Mouse (Mus musculus): Measurements from ENCODE around the gene Mef2b.

Gene Mef2b

GRCm38 (mm10) chr8:70131166-70131883 lies 8.2 kb upstream of the Mef2b start, which contains the start of gene Nr2c2ap:
Gene Nr2c2ap, plus strand, starts transcription at chr8:70131333.
- peak; percentile 86 to 92 for DNase-seq (ENCODE audit: inconsistent age in 2 of 2, low spot score in 1 of 2)

- DNase-seq (ENCODE audit: inconsistent age in 2 of 2, low spot score in 1 of 2), result no peak
These were observed 5.4 kb upstream of the Mef2b start for GRCm38 (mm10) chr8:70134086-70134485.

GRCm38 (mm10) chr8:70134931-70135330 lies 4.6 kb upstream of the Mef2b start:
- DNase-seq (ENCODE audit: inconsistent age in 2 of 2, low spot score in 1 of 2), result no peak

GRCm38 (mm10) chr8:70136591-70136990 lies 2.9 kb upstream of the Mef2b start:
- no peak for DNase-seq (ENCODE audit: inconsistent age in 2 of 2, low spot score in 1 of 2)

DNA sequence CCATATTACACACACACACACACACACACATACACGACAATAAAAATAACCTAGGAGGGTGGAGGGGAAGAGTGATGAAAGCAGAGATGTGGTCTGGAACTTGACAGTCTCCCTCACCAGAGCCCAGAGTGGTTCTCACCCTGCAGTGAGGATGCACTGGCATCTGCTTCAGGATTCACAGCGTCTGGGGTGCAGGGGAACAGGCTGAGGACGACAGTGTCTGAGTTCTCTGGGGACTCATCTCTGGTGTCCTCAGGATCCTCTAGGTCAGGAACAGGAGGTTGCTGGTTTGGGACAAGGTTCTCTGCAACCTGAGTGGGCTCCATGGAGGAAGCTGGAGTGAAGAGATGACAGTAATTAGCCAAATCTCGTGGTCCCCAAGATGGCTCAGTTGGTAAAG lies 1.6 kb upstream of the Mef2b start:
- no peak for DNase-seq (ENCODE audit: inconsistent age in 2 of 2, low spot score in 1 of 2)

DNA sequence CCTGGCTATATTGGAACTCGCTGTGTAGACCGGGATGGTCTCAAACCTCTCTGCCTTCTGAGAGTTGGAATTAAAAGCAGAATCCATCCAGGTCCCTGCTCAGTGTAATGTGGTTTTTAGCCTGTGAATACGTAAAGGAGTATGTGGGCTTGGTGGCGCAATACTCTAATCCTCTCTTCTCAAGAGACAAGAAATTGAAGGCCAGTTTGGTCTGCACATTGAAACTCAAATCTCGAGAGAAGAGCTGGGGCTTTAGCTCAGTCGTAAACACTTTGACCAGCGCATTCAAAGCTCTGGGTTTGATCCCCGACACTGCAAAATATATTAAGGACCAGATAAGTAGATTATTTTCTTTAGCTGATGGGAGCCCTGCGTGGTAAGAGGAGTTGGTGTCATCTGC lies 470 bp downstream of the Mef2b start:
- no peak for DNase-seq (ENCODE audit: inconsistent age in 2 of 2, low spot score in 1 of 2)

DNA sequence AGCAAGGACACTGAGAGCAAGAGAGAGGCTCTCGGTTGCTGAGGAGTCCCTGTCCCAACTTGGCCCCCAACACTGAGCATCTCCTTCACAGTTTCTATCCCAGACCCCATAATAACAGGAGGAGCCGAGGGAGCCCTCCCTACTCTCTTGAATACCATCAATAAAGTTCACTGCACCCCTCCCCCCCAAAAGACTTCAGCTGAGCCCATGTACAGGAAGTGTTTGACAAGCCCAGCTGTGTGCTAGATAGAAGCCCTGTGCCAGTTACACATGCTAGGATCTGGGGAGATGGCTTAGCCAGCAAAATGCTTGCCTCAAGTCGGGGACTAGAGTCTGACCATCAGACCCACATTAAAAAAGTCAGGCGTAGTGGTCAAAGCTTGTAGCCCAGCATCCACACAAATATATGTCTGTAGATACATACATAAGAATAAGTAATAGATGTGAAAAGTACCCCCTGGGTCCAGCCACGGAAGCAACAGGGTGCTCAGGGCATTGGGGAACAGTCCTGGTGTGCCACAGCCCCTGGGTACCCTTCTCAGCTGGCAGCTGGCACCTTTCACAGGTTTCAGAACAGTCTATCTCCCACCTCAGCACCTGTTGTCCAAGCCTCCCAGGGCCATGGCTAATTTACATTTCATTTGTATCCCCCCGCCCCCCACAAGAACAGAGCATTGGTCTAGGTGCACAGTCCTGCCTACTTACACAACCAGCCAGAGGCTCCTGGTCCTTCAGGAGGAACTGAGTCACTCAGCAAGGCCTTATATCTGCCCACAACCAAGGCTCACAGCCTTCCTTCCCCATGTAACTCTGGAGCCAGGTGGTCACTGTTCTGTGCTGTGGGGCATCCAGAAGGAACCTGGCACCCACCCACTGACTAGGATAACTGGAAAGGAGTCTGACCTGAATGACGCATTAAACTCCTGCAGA lies 8.4 kb downstream of the Mef2b start:
- DNase-seq (ENCODE audit: inconsistent age in 2 of 2, low spot score in 1 of 2), result no peak

DNA sequence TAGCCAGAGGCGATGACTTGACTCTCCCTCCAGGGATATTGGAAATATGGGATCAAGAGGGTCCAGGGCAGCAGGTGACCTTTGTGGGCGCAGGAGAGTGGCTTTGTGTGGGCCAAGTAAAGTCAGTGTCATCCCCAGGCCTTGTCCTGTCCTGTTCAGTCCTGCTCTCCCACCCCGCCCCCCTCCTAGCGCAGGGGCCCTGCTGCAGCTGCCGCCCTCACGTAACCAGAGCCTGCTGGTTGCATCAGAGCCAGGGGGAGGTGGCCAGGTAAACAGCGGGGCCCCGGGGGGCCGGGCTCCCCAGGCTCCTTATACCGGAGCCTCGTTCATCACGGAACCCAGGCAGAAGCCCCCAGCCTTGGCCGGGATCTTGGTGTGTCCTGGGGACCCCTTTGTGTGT lies 10.6 kb downstream of the Mef2b start:
- DNase-seq (ENCODE audit: inconsistent age in 2 of 2, low spot score in 1 of 2), result no peak

DNA sequence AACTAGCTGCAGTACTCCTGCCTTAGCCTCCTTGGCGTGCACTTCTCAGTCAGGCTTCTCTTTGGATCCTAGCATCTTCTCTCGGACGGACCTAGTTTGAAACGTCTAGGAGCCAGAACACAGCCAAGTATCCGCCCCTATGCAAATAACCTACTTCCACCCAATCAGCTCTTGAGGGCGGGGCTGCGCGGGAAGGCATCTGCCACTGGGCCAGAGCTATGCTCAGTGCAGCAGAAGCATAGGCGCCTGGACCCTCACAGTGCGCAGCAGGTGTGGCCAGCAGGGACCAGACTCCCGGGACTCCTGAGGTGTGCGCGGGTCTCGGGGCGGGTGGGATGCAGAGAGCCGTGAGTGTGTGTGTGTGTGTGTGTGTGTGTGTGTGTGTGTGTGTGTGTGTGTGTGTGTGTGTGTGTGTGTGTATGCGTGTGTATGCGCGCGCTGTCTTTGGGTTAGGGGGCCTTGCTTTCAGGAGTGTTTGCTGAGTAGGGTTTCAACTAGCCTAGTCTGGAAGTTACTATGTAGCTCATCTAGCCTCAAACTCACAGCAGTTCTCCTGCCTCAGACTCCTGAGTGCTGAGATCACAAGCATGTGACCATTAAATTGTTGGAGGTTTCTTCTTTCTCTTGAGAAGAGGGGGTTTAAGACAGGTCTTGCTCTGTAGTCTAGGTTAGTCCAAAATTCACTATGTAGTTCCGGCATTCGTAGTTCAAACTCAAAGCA lies 13.2 kb downstream of the Mef2b start:
- peak; percentile 68 to 83 for DNase-seq (ENCODE audit: inconsistent age in 2 of 2, low spot score in 1 of 2)

DNA sequence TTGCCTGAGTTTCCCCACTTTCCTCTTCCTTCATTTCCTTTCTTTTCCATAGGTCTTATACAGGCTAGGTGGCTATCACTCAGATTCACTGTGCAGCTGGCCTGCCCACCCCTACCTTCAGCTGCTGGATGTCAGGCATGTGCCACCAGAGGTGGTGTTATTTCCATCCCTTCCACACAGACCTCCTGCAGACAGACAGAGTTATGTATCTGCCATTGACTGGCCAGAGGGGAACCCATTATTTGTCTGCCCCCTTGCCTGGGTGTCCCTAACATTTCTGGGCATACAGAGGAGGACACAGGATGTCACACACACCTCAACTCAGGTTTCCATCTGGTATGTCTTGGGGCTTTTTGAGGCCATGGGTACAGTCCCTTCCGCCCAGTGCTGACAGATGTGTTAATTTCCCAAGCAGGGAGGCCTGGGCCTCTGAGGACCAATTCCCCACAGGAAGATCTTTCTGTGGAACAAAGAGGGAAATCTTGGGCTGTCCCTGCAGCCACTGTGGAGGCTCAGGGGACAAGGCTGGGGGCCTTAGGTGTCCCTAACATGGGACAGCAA lies 17.8 kb downstream of the Mef2b start:
- DNase-seq (ENCODE audit: inconsistent age in 2 of 2, low spot score in 1 of 2), result no peak

- peak; percentile 72 to 82 for DNase-seq (ENCODE audit: inconsistent age in 2 of 2, low spot score in 1 of 2)
These were observed 18.8 kb downstream of the Mef2b start for GRCm38 (mm10) chr8:70158069-70158853.

- no peak for DNase-seq (ENCODE audit: inconsistent age in 2 of 2, low spot score in 1 of 2)
These were observed 19.7 kb downstream of the Mef2b start for GRCm38 (mm10) chr8:70159211-70159610.

- DNase-seq (ENCODE audit: inconsistent age in 2 of 2, low spot score in 1 of 2), result no peak
These were observed 20.5 kb downstream of the Mef2b start for GRCm38 (mm10) chr8:70160015-70160414.

- DNase-seq (ENCODE audit: inconsistent age in 2 of 2, low spot score in 1 of 2), result no peak
These were observed 23.8 kb downstream of the Mef2b start for GRCm38 (mm10) chr8:70163316-70163715.

DNA sequence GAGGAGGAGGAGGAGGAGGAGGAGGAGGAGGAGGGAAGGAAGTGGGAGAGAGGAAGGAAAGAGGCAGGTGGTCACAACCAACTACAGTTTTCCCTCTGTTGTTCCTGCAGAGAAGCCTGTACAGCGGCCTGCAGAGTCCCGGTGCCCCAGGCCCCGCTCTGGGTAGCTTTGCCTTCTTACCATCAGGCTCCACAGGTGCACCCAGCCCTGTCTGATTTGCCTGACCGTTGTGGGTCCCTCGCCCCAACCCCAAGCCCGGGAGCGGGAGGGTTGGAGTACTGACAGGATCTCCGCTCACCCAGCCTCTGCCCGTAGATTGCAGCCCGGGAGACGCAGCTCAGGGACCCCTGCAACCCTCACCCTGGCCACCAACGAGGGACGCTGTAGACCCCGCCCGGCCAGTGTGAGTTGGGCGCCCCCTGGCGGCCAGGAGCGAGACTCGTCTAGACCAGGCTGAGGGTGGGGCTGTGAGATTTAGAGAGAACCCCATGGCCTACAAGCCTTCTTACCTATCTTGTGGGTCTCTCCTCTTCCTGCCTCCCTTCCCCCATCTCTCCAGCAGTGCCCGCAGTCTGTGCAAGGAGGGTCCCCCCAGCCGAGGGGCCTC lies 27.1 kb downstream of the Mef2b start:
- DNase-seq (ENCODE audit: inconsistent age in 2 of 2, low spot score in 1 of 2), result peak; percentile 51 to 80

DNA sequence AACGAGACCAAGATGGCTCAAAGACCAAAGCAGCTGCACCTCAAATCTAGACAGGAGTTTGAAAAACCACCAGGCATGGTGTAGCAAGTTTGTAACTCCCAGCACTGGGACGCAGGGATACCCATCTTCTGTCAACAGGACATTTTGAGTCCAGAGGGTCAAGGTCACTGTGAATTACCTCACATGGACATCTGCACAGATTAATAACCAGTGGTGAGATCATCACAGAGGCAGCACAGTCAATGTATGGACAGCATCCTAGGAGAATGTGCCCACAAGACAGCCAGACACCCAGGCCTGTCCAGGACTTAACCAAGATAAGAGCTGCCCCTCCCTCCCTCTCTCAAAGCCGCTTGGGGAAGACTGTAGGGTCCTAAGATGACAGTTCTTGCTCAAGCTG lies 30.6 kb downstream of the Mef2b start:
- DNase-seq (ENCODE audit: inconsistent age in 2 of 2, low spot score in 1 of 2), result no peak

GRCm38 (mm10) chr8:70170748-70171147 lies 31.2 kb downstream of the Mef2b start:
- DNase-seq (ENCODE audit: inconsistent age in 2 of 2, low spot score in 1 of 2), result no peak

GRCm38 (mm10) chr8:70171240-70171639 lies 31.7 kb downstream of the Mef2b start:
- no peak for DNase-seq (ENCODE audit: inconsistent age in 2 of 2, low spot score in 1 of 2)

- peak; percentile 94 to 97 for DNase-seq (ENCODE audit: inconsistent age in 2 of 2, low spot score in 1 of 2)
These were observed 32.7 kb downstream of the Mef2b start, which contains the start of gene Tmem161a for GRCm38 (mm10) chr8:70172043-70172681. Gene Tmem161a, plus strand, starts transcription at chr8:70172356.

All from adrenal gland, adult (tissue).